Mouse (Mus musculus) spleen, adult 2 months (tissue): ENCODE measurements around the gene Xpo1. TPM values are rescaled to one million over a fixed set of nuclear protein-coding genes. Genes with fewer than 3 reads are reported as not detected.
"Not testable (repeated sequence)": the region's sequence is repeated elsewhere in the genome, so short reads cannot be mapped to it uniquely, and the experiment has no call there.

Experiments used
- DNase-seq, 2 experiments: peaks; one replicate each; pipeline versions ENCODE4 v3.0.0 to v3.0.0-alpha.2; 2012 to 2021; ENCODE audit warnings: low spot score in 2 of 2, low read depth in 1 of 2
- H3K27ac ChIP-seq: fragments of 200-500 bp; 2 replicates; pipeline ENCODE4 v1.5.1; 2012; ENCODE audit warnings: low read length, inconsistent platforms; ENCODE audit not compliant: insufficient read depth
- H3K27me3 ChIP-seq: fragments of 200-500 bp; 2 replicates; pipeline ENCODE4 v1.6.1; 2012; ENCODE audit warnings: mild to moderate bottlenecking, moderate library complexity, low read length, inconsistent platforms; ENCODE audit not compliant: control insufficient read depth, insufficient read depth
- H3K36me3 ChIP-seq: fragments of 200-500 bp; 2 replicates; pipeline ENCODE4 v1.6.1; 2012; ENCODE audit warnings: mild to moderate bottlenecking, low read length, inconsistent platforms; ENCODE audit not compliant: control insufficient read depth, insufficient read depth
- H3K4me1 ChIP-seq: fragments of 200-500 bp; 2 replicates; pipeline ENCODE4 v1.6.1; 2011; ENCODE audit warnings: inconsistent platforms; ENCODE audit not compliant: control insufficient read depth, insufficient read depth, insufficient read length
- H3K4me3 ChIP-seq: fragments of 200-500 bp; 2 replicates; pipeline ENCODE4 v1.5.1; 2011; ENCODE audit warnings: mild to moderate bottlenecking, inconsistent platforms; ENCODE audit not compliant: insufficient read depth, insufficient read length; ENCODE audit errors: extremely low read depth
- CTCF ChIP-seq: fragments of 200-500 bp; IDR thresholded peaks from 2 replicates; pipeline ENCODE4 v1.5.1; 2011; ENCODE audit warnings: mild to moderate bottlenecking, inconsistent platforms; ENCODE audit not compliant: insufficient read depth, insufficient read length, insufficient replicate concordance; ENCODE audit errors: extremely low read depth
- POLR2A ChIP-seq: fragments of 200-500 bp; IDR thresholded peaks from 2 replicates; pipeline ENCODE4 v1.6.1; 2011; ENCODE audit warnings: low read depth, low read length, inconsistent platforms
- WGBS: fragments of 180-500 bp; shearing (Covaris S2); methylation state at CpG from one replicate; pipeline ENCODE4 v1.1.7; 2018; 5-methylcytosine and 5-hydroxymethylcytosine counted together
- polyA plus RNA-seq: library from polyadenylated mRNA; depleted of rRNA; stranded (reverse); fragments of >200 nt; gene quantifications from 2 replicates; pipeline ENCODE4 v1.2.3, GENCODE M21; 2012

Gene Xpo1
- polyA plus RNA-seq, 1 experiment, result 3.9 TPM

DNA sequence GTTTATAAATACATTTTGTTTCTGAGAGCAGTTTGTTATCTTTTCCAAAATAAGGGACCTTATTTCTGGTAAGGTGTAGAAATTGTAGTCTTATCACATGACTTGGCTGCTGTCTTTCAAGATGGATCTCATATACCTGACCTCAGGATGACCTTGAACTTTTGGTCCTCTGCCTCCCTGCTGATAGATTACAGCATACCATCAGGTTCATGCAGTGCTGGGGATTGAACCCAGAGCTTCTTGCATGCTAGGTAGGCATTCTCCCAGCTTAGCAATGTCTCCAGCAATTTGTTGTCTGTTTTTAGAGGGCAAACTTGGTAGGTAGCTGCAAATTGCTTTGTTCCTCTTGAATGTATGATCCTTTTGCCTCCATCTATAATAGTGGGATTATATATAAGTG lies 9.1 kb downstream of the Xpo1 start:
- Histone ChIP-seq H3K4me1 (no peaks in the 10 kb centered on the region), H3K27ac (no peak overlapping the region), H3K27me3 (no peaks in the 10 kb centered on the region), H3K36me3 (peaks cover 20% of the 10 kb centered on the region), H3K4me3 (no peak overlapping the region)
- TF ChIP-seq POLR2A (no peak), CTCF (no peak)
- DNase-seq, result no peak

DNA sequence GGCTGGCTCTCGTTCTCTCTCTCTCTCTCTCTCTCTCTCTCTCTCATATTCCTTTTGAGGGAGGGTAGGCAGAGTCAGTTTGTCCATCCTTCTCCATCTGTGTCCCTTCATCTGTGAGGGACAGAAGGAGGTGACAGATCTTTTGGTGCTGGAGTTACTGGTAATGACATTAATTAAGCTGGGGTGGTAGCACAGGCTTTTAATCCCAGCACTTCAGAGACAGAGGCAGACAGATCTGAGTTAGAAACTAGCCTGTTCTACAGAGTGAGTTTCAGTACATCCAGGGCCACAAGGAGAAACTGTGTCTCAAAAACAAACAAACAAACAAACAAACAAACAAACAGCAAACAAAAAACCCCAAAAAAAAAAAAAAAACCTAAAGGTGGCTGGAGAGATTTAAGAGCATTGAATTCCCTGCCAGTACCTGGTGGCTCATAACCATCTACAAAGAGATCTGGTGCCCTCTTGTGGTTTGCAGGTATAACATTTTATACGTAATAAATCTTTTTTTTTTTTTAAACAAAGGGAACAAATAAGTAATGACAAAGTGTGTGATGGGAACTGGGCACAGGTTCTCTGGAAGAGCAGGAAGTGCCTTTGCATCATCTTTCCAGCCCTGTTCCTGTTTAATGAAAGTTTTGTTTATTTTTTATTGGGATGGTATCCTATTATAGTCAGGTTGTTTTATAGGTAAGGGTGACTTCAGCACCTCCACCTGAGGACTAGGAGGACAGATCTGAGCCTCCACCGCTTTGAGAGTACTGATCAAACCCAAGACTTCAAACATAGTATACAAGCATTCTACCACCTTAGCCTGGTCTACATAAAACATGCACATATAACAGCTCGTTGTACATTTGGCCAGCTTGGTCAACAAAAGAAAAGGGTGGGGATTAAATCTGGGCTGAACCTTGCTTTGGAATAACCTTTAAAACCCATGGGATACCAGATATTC lies 16.2 kb downstream of the Xpo1 start:
- TF ChIP-seq POLR2A (no peak), CTCF (peak; percentile 14; the same call in 1 of the 2 replicates)
- 77% methylated on average over 4 of the region's 4 CpGs for WGBS
- Histone ChIP-seq H3K4me3 (no peak overlapping the region), H3K36me3 (peaks cover 21% of the 10 kb centered on the region), H3K27me3 (no peaks in the 10 kb centered on the region), H3K27ac (no peak overlapping the region), H3K4me1 (no peaks in the 10 kb centered on the region; the same call in 1 of the 2 replicates)
- DNase-seq, result peak; percentile 23 to 50

- H3K36me3 ChIP-seq, result peaks cover 33% of the 10 kb centered on the region
- TF ChIP-seq POLR2A, result no peak
- no peak for TF ChIP-seq CTCF
- H3K4me3 ChIP-seq, result no peak overlapping the region
- H3K4me1 ChIP-seq, result no peaks in the 10 kb centered on the region; the same call in 1 of the 2 replicates
- no peaks in the 10 kb centered on the region for H3K27me3 ChIP-seq
- no peak overlapping the region for H3K27ac ChIP-seq
- WGBS, result 90% methylated on average over 3 of the region's 3 CpGs
- DNase-seq, result no peak
Measured at GRCm38 (mm10) chr11:23275780-23276179, 19.9 kb downstream of the Xpo1 start.

- no peaks in the 10 kb centered on the region for H3K27me3 ChIP-seq
- no peaks in the 10 kb centered on the region for H3K4me1 ChIP-seq
- H3K4me3 ChIP-seq, result no peak overlapping the region
- WGBS, result 94% methylated on average over 4 of the region's 4 CpGs
- H3K27ac ChIP-seq, result no peak overlapping the region
- peaks cover 43% of the 10 kb centered on the region for H3K36me3 ChIP-seq
- TF ChIP-seq CTCF (no peak), POLR2A (no peak)
- no peak for DNase-seq
Measured at GRCm38 (mm10) chr11:23284469-23284868, 28.6 kb downstream of the Xpo1 start.

DNA sequence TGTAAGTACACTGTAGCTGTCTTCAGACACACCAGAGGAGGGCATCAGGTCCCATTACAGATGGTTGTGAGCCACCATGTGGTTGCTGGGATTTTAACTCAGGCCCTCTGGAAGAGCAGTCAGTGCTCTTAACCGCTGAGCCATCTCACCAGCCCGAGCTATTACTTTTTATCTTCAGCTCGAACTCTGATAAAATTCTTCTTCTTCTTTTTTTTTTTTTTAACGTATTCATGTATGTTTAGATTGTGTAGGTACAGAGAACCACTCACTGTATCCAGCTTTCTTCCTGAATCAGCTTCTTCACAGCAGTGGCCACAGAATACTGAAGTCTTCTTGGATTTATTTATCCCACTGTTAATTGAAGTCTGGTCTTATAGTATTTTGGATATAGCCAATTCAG lies 33.0 kb downstream of the Xpo1 start:
- H3K27ac ChIP-seq, DNase-seq, H3K4me1 ChIP-seq, H3K4me3 ChIP-seq, H3K27me3 ChIP-seq: not testable (repeated sequence)
- 83% methylated on average over 4 of the region's 4 CpGs for WGBS
- H3K36me3 ChIP-seq, result peaks cover 32% of the 10 kb centered on the region

DNA sequence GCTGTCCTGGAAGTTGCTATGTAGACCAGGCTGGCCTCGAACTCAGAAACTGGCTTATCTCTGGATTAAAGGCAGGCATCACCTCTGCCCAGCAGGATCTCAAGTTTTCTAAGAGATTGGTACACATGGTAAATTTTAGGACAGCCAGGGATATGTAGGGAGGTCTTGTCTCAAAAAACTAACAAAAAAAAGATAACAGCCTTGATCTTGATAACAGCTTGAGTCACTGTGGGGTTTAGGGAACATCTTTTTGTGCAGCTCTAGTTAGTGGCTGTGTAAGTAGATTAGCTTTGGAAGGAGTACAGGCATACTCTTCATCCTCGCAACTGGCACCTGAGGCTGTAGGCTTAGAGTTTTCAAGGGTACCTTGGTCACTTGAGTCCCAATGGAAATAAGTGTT lies 41.5 kb downstream of the Xpo1 start:
- no peak for TF ChIP-seq POLR2A
- no peak for TF ChIP-seq CTCF
- no peak for DNase-seq
- 96% methylated on average over 2 of the region's 2 CpGs for WGBS
- Histone ChIP-seq H3K36me3 (peaks cover 31% of the 10 kb centered on the region), H3K4me1 (no peaks in the 10 kb centered on the region), H3K27ac (no peak overlapping the region), H3K4me3 (no peak overlapping the region), H3K27me3 (no peaks in the 10 kb centered on the region)

DNA sequence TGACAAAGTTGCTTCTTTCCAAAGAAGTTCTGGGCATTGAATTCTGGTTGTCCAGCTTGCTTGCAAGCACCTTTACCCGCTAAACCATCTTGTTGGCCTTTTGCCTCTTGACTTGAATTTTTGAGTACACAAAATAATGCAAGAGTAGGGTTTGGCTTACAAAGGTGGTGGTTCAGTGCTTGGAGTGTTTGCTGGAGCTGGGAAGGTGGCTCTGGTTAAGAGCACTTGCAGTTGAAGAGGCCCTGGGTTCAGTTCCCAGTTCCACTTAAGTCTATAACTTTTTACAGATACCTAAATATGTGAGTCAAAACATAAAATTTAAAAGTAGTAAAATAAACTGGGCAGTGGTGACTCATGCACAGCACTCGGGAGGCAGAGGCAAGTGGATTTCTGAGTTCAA lies 42.5 kb downstream of the Xpo1 start:
- H3K36me3 ChIP-seq, result peaks cover 24% of the 10 kb centered on the region
- 92% methylated on average over 2 of the region's 2 CpGs for WGBS
- DNase-seq, result no peak
- no peak overlapping the region for H3K27ac ChIP-seq
- H3K4me1 ChIP-seq, result no peaks in the 10 kb centered on the region
- no peak overlapping the region for H3K4me3 ChIP-seq
- no peaks in the 10 kb centered on the region for H3K27me3 ChIP-seq
- TF ChIP-seq CTCF, result no peak
- TF ChIP-seq POLR2A, result no peak

DNA sequence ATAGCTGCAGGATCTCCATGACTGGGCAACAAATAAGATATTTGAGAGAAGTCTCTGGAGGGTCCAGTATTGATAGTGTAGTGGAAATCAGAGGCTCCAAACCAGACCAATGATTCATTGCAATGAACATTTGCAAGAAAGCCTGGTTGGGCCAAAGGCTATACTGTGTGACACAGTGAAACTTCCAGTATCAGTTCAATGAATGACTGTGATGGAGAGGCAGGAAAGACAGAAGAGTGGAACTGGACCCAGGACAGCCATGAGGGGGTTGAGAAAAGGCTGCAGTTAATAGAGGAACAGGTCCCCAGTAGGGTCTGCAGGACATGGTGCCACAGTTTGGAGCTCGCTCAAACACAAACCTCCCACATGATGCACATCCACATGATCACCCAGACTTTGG lies 44.1 kb downstream of the Xpo1 start:
- Histone ChIP-seq H3K27ac (no peak overlapping the region), H3K4me3 (no peak overlapping the region), H3K27me3 (no peaks in the 10 kb centered on the region), H3K4me1 (no peaks in the 10 kb centered on the region), H3K36me3 (peaks cover 17% of the 10 kb centered on the region)
- no peak for DNase-seq
- 84% methylated on average over 1 of the region's 1 CpGs for WGBS
- no peak for TF ChIP-seq CTCF
- TF ChIP-seq POLR2A, result no peak
